ENCODE assay signal across 8 mouse cellular contexts in the genomic region with DNA sequence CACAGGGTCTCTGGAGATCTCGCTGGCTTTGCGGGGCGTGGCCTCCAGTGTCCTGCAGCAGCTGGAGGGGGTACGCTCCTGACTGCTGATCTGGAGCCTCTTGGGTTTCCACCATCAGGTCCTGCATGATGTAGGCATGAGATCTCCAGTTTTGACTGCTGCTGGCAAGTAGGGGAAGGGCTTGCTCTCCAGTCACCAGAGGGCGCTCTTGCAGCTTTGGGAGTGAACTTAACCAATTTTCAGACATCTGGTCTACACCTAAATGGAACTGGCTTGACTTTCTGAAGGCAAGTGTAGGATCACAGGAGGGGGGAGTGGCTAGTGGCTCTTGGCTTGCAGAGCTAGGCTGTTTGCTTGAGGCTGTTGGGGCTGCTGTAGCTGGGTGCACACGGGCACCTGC. TPM values are rescaled to one million over a fixed set of nuclear protein-coding genes. Genes with fewer than 3 reads are reported as not detected.
DNase-seq lines count a peak whose midpoint lies in the region; ATAC-seq and TF ChIP-seq lines count a peak whose summit lies in the region.

No protein-coding gene starts in this region.

- peaks cover 13% of the 10 kb centered on the region; the same call in 1 of the 2 replicates for H3K79me2 ChIP-seq in liver, adult 2 months (ENCODE audit: control insufficient read depth, insufficient read depth, low read length)

- peak overlapping the region; percentile 100 for H3K27ac ChIP-seq in forebrain, embryonic 10.5 days
- no peak overlapping the region for H3K27ac ChIP-seq in heart, embryonic 14.5 days (replicated peaks in 1 of 2; ENCODE audit: control insufficient read depth in 1 of 2, insufficient read depth in 1 of 2, low read depth in 2 of 2, low read length in 2 of 2)
- H3K27ac ChIP-seq in kidney, postnatal 0 days = no peak overlapping the region
- H3K27ac ChIP-seq in liver, adult 2 months (replicated peaks; ENCODE audit: insufficient read depth, low read depth, low read length) = no peak overlapping the region
- H3K27ac ChIP-seq in neural tube, embryonic 13.5 days (replicated peaks) = 0 out of 2 replicates have a peak overlapping the region, but pooled peaks have one; percentile 42
- H3K27ac ChIP-seq in testis, adult 2 months (ENCODE audit: control insufficient read depth, insufficient read depth, low read depth, low read length) = no peak overlapping the region

- H3K9me3 ChIP-seq in forebrain, embryonic 10.5 days = no peaks in the 10 kb centered on the region
- no peaks in the 10 kb centered on the region for H3K9me3 ChIP-seq in heart, embryonic 14.5 days (ENCODE audit: control insufficient read depth, low read length)
- no peaks in the 10 kb centered on the region for H3K9me3 ChIP-seq in kidney, postnatal 0 days (replicated peaks; ENCODE audit: low read length)
- no peaks in the 10 kb centered on the region for H3K9me3 ChIP-seq in neural tube, embryonic 13.5 days

- H3K4me1 ChIP-seq in forebrain, embryonic 10.5 days = peaks cover 89% of the 10 kb centered on the region
- peaks cover 37 to 49% of the 10 kb centered on the region in 2 experiments for H3K4me1 ChIP-seq in heart, embryonic 14.5 days (ENCODE audit: control insufficient read depth in 2 of 2, insufficient read depth in 2 of 2, low read length in 2 of 2)
- H3K4me1 ChIP-seq in kidney, postnatal 0 days (replicated peaks; ENCODE audit: insufficient read depth, low read length) = peaks cover 26% of the 10 kb centered on the region; the same call in 1 of the 2 replicates
- H3K4me1 ChIP-seq in liver, adult 2 months (ENCODE audit: control insufficient read depth, insufficient read depth, low read length) = peaks cover 7% of the 10 kb centered on the region
- H3K4me1 ChIP-seq in neural tube, embryonic 13.5 days (replicated peaks) = peaks cover 84% of the 10 kb centered on the region
- peaks cover 29% of the 10 kb centered on the region for H3K4me1 ChIP-seq in testis, adult 2 months (ENCODE audit: control insufficient read depth, insufficient read depth, low read length)

- WGBS in forebrain, embryonic 10.5 days = 11% methylated on average over 6 of the region's 6 CpGs
- WGBS in heart, embryonic 14.5 days = 19% methylated on average over 6 of the region's 6 CpGs
- 10% methylated on average over 6 of the region's 6 CpGs for WGBS in kidney, postnatal 0 days
- WGBS in liver, adult 2 months = 25% methylated on average over 6 of the region's 6 CpGs
- 8% methylated on average over 6 of the region's 6 CpGs for WGBS in neural tube, embryonic 13.5 days

- H3K36me3 ChIP-seq in forebrain, embryonic 10.5 days (replicated peaks) = peaks cover 67% of the 10 kb centered on the region
- H3K36me3 ChIP-seq in heart, embryonic 14.5 days (ENCODE audit: control insufficient read depth, insufficient read depth, low read length) = no peaks in the 10 kb centered on the region
- H3K36me3 ChIP-seq in kidney, postnatal 0 days (ENCODE audit: insufficient read depth, low read length) = no peaks in the 10 kb centered on the region
- H3K36me3 ChIP-seq in liver, adult 2 months (ENCODE audit: control insufficient read depth, insufficient read depth, low read length) = no peaks in the 10 kb centered on the region
- no peaks in the 10 kb centered on the region for H3K36me3 ChIP-seq in neural tube, embryonic 13.5 days
- H3K36me3 ChIP-seq in testis, adult 2 months (ENCODE audit: control insufficient read depth, insufficient read depth, low read length) = no peaks in the 10 kb centered on the region

- H3K4me3 ChIP-seq in forebrain, embryonic 10.5 days = peak overlapping the region; percentile 89
- H3K4me3 ChIP-seq in heart, embryonic 14.5 days (ENCODE audit: control insufficient read depth in 1 of 2, insufficient read depth in 1 of 2, low read depth in 1 of 2, low read length in 2 of 2) = 0 out of 4 replicates have a peak overlapping the region, but pooled peaks of 1 of the 2 experiments have one; percentile 61
- H3K4me3 ChIP-seq in kidney, postnatal 0 days (replicated peaks; ENCODE audit: low read depth, low read length) = no peak overlapping the region
- no peak overlapping the region for H3K4me3 ChIP-seq in liver, adult 2 months (ENCODE audit: insufficient read depth, low read depth, low read length)
- H3K4me3 ChIP-seq in neural tube, embryonic 13.5 days = peak overlapping the region; percentile 92
- H3K4me3 ChIP-seq in testis, adult 2 months (ENCODE audit: control insufficient read depth, low read depth, low read length) = no peak overlapping the region

- DNase-seq in B cell, adult 2 months = peak; percentile 61 to 63
- DNase-seq in brain, adult 2 months (ENCODE audit: low read depth, low spot score) = peak; percentile 97
- DNase-seq in forebrain, embryonic 10.5 days (ENCODE audit: extremely low spot score, low spot score) = peak; percentile 85
- peak; percentile 90 for DNase-seq in kidney, postnatal 0 days (ENCODE audit: low spot score)
- peak; percentile 75 for DNase-seq in liver, adult 2 months (ENCODE audit: extremely low read depth, low read depth, low spot score)

- H3K9ac ChIP-seq in heart, embryonic 14.5 days (ENCODE audit: low read length) = no peak overlapping the region
- H3K9ac ChIP-seq in kidney, postnatal 0 days (ENCODE audit: low read depth, low read length) = no peak overlapping the region
- no peak overlapping the region for H3K9ac ChIP-seq in liver, adult 2 months (ENCODE audit: low read depth, low read length)
- H3K9ac ChIP-seq in neural tube, embryonic 13.5 days = peak overlapping the region; percentile 93

- no peak for TF ChIP-seq POLR2A in liver, adult 2 months (IDR thresholded peaks at IDR 0.05; ENCODE audit: extremely low read depth, insufficient read depth, low read length)
- TF ChIP-seq POLR2A in testis, adult 2 months (IDR thresholded peaks at IDR 0.05; ENCODE audit: control insufficient read depth, low read depth, low read length) = no peak

- peaks cover 43% of the 10 kb centered on the region for H3K27me3 ChIP-seq in forebrain, embryonic 10.5 days (ENCODE audit: poor library complexity, severe bottlenecking)
- peaks cover 18% of the 10 kb centered on the region for H3K27me3 ChIP-seq in heart, embryonic 14.5 days (ENCODE audit: control insufficient read depth, insufficient read depth, low read length)
- no peaks in the 10 kb centered on the region for H3K27me3 ChIP-seq in kidney, postnatal 0 days (ENCODE audit: insufficient read depth, low read length)
- H3K27me3 ChIP-seq in liver, adult 2 months (ENCODE audit: control insufficient read depth, insufficient read depth, low read length) = no peaks in the 10 kb centered on the region
- no peaks in the 10 kb centered on the region for H3K27me3 ChIP-seq in neural tube, embryonic 13.5 days
- H3K27me3 ChIP-seq in testis, adult 2 months (ENCODE audit: control insufficient read depth, insufficient read depth, low read length) = no peaks in the 10 kb centered on the region

- peak overlapping the region; percentile 34 for H3K4me2 ChIP-seq in heart, embryonic 14.5 days (ENCODE audit: low read length)
- H3K4me2 ChIP-seq in kidney, postnatal 0 days (ENCODE audit: low read length) = peak overlapping the region; percentile 83
- H3K4me2 ChIP-seq in neural tube, embryonic 13.5 days = peak overlapping the region; percentile 91

- ATAC-seq in heart, embryonic 14.5 days (ENCODE audit: insufficient number of reproducible peaks, insufficient read depth, low FRiP score, low read depth) = no peak
- 0 out of 2 replicates have a peak, but pooled peaks have one; percentile 12 for ATAC-seq in kidney, postnatal 0 days (replicated peaks; ENCODE audit: low FRiP score, low read depth)
- no peak for ATAC-seq in neural tube, embryonic 13.5 days (ENCODE audit: low read depth)

- TF ChIP-seq CTCF in kidney, postnatal 0 days (IDR thresholded peaks at IDR 0.05; ENCODE audit: low read depth) = peak; percentile 88
- peak; percentile 87 for TF ChIP-seq CTCF in liver, adult 2 months (IDR thresholded peaks at IDR 0.05; ENCODE audit: low read depth, low read length)
- peak; percentile 57; the same call in 1 of the 2 replicates for TF ChIP-seq CTCF in testis, adult 2 months (IDR thresholded peaks at IDR 0.05; ENCODE audit: control insufficient read depth, insufficient read depth, insufficient replicate concordance, low read depth, low read length)

RNA-seq across cellular contexts. Expression of gene Axin2, which starts 5.1 kb away (rescaled TPM):
- 12.8 and 14.3 TPM in 2 replicates for polyA plus RNA-seq in forebrain, embryonic 10.5 days (2016; fragmentation: Nextera tagmentation; extraction: Ambion mirVana)
- polyA plus RNA-seq in heart, embryonic 14.5 days (2014; fragmentation: Nextera tagmentation; extraction: Ambion mirVana) = 0.93 and 2.6 TPM in 2 replicates
- polyA plus RNA-seq in kidney, postnatal 0 days (2015; fragmentation: Nextera tagmentation; extraction: Ambion mirVana) = 5.3 and 5.8 TPM in 2 replicates
- total RNA-seq in liver, adult 2 months (2014; rRNA removed) = 3.2 and 4.0 TPM in 2 replicates
- polyA plus RNA-seq in liver, adult 2 months (2012; rRNA removed) = 5.8 TPM in 2 replicates
- polyA plus RNA-seq in neural tube, embryonic 13.5 days (2015; fragmentation: Nextera tagmentation; extraction: Ambion mirVana) = 8.8 and 10.6 TPM in 2 replicates
- polyA plus RNA-seq in testis, adult 2 months (2012; rRNA removed) = 1.9 and 2.1 TPM in 2 replicates

Comparison
In these comparisons a context has a peak if more than half of its experiments do, and no peak if none do; other contexts are left out.
1. H3K27ac ChIP-seq: peak in forebrain, embryonic 10.5 days (single experiment) and neural tube, embryonic 13.5 days (single experiment); none in heart, embryonic 14.5 days (0 of 2), kidney, postnatal 0 days (single experiment), liver, adult 2 months (single experiment) and testis, adult 2 months (single experiment).
2. H3K4me3 ChIP-seq: peak in forebrain, embryonic 10.5 days (single experiment) and neural tube, embryonic 13.5 days (single experiment); none in kidney, postnatal 0 days (single experiment), liver, adult 2 months (single experiment) and testis, adult 2 months (single experiment).
3. H3K4me2 ChIP-seq: peak in every context shown above with its lines; median percentile 91 in neural tube, embryonic 13.5 days; 83 in kidney, postnatal 0 days; 34 in heart, embryonic 14.5 days.
4. Peak in every context shown above with its lines, with median percentiles within 50 percentile points of each other: DNase-seq and CTCF ChIP-seq.